Mouse (Mus musculus): ENCODE data around the gene Metrn.

The Metrn gene

GRCm38 (mm10) chr17:25796951-25797369 is at the start of gene Metrn:
Gene Metrn, minus strand, starts transcription at chr17:25797136.
- peak; percentile 95 for DNase-seq

DNA sequence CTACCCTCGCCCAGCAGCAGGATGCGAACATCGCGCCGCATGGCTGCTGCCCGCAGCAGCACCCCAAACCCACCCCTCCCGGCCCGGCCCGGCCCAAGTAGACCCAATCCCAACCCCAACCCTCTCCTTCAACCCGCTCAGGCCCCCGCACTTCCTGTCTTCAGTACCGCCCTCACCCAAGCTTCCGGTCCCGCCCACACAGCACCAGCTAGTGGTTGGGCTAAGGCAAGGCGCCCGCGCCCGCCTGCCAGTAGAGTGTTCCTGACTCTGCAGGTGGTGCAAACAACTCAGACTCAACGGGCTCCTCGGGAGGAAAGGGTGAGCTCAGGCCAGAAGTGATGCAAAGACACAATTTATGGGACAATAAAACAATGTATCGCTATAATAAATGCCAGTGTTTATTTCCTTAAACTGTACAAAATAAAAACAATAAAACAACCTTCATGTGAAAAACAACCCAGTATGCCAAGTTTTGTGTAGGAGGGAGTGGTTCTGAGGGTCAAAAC is 47.5 kb upstream of the Metrn start, which contains the start of gene Rhot2:
Rhot2 (minus strand) TSS at position 456 of the 506 bp plus-strand sequence.
- peak; percentile 97 for DNase-seq

DNA sequence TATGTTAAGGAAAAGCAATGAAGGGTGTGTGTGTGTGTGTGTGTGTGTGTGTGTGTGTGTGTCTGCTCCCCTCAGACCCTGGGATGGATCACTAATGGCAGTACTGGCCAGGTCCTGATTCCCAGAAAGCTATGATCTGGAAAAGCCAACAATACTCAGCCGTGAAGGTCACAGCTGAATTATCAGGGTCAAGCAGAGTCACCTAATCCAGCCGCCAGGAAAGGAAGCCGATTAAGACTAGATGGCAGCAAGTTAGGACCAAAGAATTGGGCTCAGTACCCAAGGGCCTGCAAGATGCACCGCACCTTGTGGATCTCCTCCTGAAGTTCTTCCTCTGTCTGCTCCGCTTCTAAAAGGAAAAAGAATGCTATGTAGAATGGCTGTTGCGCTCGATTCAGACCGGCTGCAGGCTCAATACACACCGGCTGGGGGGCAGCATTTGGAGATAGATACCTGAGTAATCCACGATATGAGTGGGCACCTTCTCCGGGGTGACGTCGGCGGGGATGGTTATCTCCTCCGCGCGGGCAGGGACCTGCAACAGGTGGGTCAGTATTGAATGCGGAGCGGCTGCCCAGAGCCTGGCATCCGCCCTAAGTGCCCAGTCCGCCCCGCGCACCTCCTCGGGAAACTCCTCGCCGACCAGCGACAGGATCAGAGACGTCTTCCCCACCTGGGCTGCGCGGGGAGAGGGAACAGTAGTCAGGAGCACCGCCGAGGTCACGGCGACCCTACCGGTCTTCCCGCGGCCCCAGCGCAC is 46.9 kb upstream of the Metrn start:
- DNase-seq = peak; percentile 21

- DNase-seq = no peak
Observed at GRCm38 (mm10) chr17:25843122-25843521, 46.2 kb upstream of the Metrn start.

GRCm38 (mm10) chr17:25842509-25842908 is 45.6 kb upstream of the Metrn start:
- no peak for DNase-seq

GRCm38 (mm10) chr17:25841117-25841880 is 44.4 kb upstream of the Metrn start, which contains the start of gene Gm20683:
Gene Gm20683, minus strand, starts transcription at chr17:25841763.
- DNase-seq = no peak

- DNase-seq = no peak
Observed at GRCm38 (mm10) chr17:25840519-25840918, 43.6 kb upstream of the Metrn start.

GRCm38 (mm10) chr17:25839455-25840235 is 42.7 kb upstream of the Metrn start:
- DNase-seq = peak; percentile 55

- DNase-seq = peak; percentile 14
Observed at GRCm38 (mm10) chr17:25838904-25839303, 42.0 kb upstream of the Metrn start.

GRCm38 (mm10) chr17:25837533-25837932 is 40.6 kb upstream of the Metrn start:
- DNase-seq = no peak

GRCm38 (mm10) chr17:25837076-25837410 is 40.1 kb upstream of the Metrn start, which contains the start of gene Rhbdl1:
Gene Rhbdl1, minus strand, starts transcription at chr17:25837295.
- peak; percentile 84 for DNase-seq

- peak; percentile 56 for DNase-seq
Observed at GRCm38 (mm10) chr17:25836397-25837075, 39.6 kb upstream of the Metrn start.

GRCm38 (mm10) chr17:25835816-25836215 is 38.9 kb upstream of the Metrn start:
- DNase-seq = peak; percentile 40

- peak; percentile 43 for DNase-seq
Observed at GRCm38 (mm10) chr17:25835301-25835700, 38.4 kb upstream of the Metrn start.

DNA sequence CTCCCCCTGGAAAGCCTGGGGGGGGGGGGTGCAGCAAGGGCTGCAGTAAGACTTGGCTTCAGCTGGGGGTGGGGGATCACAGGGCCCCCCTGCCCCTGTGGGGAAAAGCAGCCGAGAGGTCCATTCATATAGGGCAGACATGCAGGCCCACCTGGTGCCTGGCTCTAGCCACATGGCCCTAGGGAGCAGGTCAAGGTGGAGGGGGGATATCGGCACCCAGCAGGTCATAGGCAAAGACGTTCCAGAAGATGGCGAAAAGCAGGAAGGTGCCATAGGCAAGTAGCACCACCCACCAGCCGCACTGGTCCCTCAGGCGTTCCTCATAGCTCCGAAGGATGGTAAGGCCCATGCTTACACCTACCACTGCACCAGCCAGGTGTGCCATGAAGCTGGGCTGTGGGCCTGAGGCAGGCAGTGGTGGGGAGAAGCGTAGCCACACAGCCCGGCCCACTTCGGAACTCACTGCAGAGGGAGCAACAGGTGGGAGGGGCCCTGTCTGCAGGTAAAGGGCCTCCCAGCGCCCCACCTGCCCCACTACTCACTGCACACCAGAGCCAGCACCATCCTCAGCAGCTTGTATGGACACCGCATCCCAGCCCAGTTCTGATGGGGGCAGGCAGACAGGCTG is 37.8 kb upstream of the Metrn start:
- DNase-seq = peak; percentile 34

- DNase-seq = peak; percentile 58
Observed at GRCm38 (mm10) chr17:25833961-25834594, 37.1 kb upstream of the Metrn start.

DNA sequence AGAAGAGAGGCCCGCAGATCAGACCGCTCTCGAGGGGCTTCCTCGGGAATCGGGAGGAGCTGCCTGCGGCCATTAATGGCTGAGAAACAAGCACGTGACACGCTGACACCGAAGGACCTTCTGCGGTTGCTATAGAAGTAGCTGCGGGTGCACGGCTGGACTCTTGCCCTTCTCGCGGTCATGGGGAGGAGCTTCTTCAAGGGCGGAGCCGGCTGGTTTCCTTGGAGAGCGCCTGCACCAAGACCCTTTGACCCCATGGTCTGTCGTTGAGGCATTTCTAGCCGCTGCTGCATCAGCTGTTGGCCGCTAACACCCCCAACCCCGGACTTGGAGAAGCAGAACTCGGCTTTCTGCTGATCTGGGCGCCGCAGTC is 36.3 kb upstream of the Metrn start, which contains the start of gene Stub1:
Stub1 (minus strand) TSS at position 114 of the 373 bp plus-strand sequence.
- DNase-seq = peak; percentile 97

GRCm38 (mm10) chr17:25832436-25833290 is 35.7 kb upstream of the Metrn start:
- peak; percentile 100 for DNase-seq

GRCm38 (mm10) chr17:25831451-25832281 is 34.7 kb upstream of the Metrn start:
- DNase-seq = peak; percentile 57

All from kidney, postnatal 10 days (tissue).